31 mouse cellular contexts compared by ENCODE assay signal in genomic region chr7:99786774-99787173, GRCm38 (mm10). TPM values are rescaled to one million over a fixed set of nuclear protein-coding genes. Genes with fewer than 3 reads are reported as not detected.
"Had no signal": no experiment of that assay in that cellular context is flagged by ENCODE, and none has a peak within 500 bp of the region (broad histone marks: within the 10 kb centered on the region; RNA-seq: fewer than 3 reads in every experiment).

No protein-coding gene starts in this region.

- ATAC-seq: hindbrain, embryonic 16.5 days; inflammation-experienced regulatory T-cells, adult 6 months; intestine, embryonic 15.5 days; intestine, postnatal 0 days had no signal

- H3K27me3 ChIP-seq: heart, embryonic 12.5 days; intestine, embryonic 15.5 days; limb, embryonic 12.5 days had no signal

- H3K4me1 ChIP-seq: heart, embryonic 10.5 days; heart, embryonic 12.5 days; intestine, embryonic 15.5 days had no signal

- H3K9me3 ChIP-seq: heart, embryonic 10.5 days; hindbrain, embryonic 10.5 days; intestine, embryonic 15.5 days; limb, embryonic 10.5 days; limb, embryonic 12.5 days had no signal

- H3K36me3 ChIP-seq: heart, embryonic 10.5 days; heart, embryonic 12.5 days; hindbrain, embryonic 10.5 days; intestine, embryonic 15.5 days; limb, embryonic 10.5 days; limb, embryonic 12.5 days had no signal

- H3K27ac ChIP-seq: gastrocnemius, adult 2 months; heart, embryonic 10.5 days; hindbrain, embryonic 10.5 days; hindbrain, embryonic 14.5 days; intestine, embryonic 15.5 days; layer of hippocampus, adult 2 months; left cerebral cortex, adult 2 months; limb, embryonic 10.5 days; limb, embryonic 12.5 days had no signal

- H3K9ac ChIP-seq: heart, embryonic 12.5 days; hindbrain, embryonic 14.5 days; intestine, embryonic 15.5 days; limb, embryonic 12.5 days had no signal

- DNase-seq: gastrocnemius, adult 2 months; gastrocnemius, postnatal 10 days; gastrocnemius, postnatal 25 days; heart, adult 18-20 months; heart, postnatal 10 days; heart, postnatal 4 days; kidney, adult 18-20 months; kidney, adult 8-10 months; kidney, postnatal 10 days; kidney, postnatal 25 days; kidney, postnatal 4 days; liver had no signal

- H3K4me3 ChIP-seq: gastrocnemius, adult 2 months; heart, embryonic 10.5 days; heart, embryonic 12.5 days; hindbrain, embryonic 10.5 days; intestine, embryonic 15.5 days; layer of hippocampus, adult 2 months; left cerebral cortex, adult 2 months; limb, embryonic 10.5 days; limb, embryonic 12.5 days had no signal

- H3K4me2 ChIP-seq: heart, embryonic 12.5 days; hindbrain, embryonic 14.5 days; intestine, embryonic 15.5 days; limb, embryonic 12.5 days; liver, embryonic 11.5 days had no signal

RNA-seq across cellular contexts. Expression of gene Olfr521, which starts 23.5 kb away (rescaled TPM):
- polyA plus RNA-seq: frontal cortex, adult 2 months; heart, embryonic 10.5 days; heart, embryonic 12.5 days; heart, embryonic 14.5 days; heart, embryonic 16.5 days; hindbrain, embryonic 10.5 days; hindbrain, embryonic 14.5 days; hindbrain, embryonic 16.5 days; inflammation-experienced regulatory T-cells, adult 6 months; intestine, embryonic 15.5 days; intestine, postnatal 0 days; kidney, embryonic 14.5 days; kidney, embryonic 16.5 days; limb, embryonic 10.5 days; limb, embryonic 12.5 days; limb, embryonic 14.5 days; liver, embryonic 11.5 days had no signal

RNA-seq across cellular contexts. Expression of gene Olfr520, which starts 56.7 kb away (rescaled TPM):
- polyA plus RNA-seq: heart, embryonic 12.5 days; heart, embryonic 14.5 days; heart, embryonic 16.5 days; hindbrain, embryonic 10.5 days; hindbrain, embryonic 14.5 days; hindbrain, embryonic 16.5 days; inflammation-experienced regulatory T-cells, adult 6 months; intestine, embryonic 15.5 days; intestine, postnatal 0 days; kidney, embryonic 14.5 days; kidney, embryonic 16.5 days; limb, embryonic 10.5 days; limb, embryonic 12.5 days; limb, embryonic 14.5 days; liver, embryonic 11.5 days had no signal
